Mouse (Mus musculus): ENCODE results near the gene Ak2. TPM values are rescaled to one million over a fixed set of nuclear protein-coding genes. Genes with fewer than 3 reads are reported as not detected.

The Ak2 gene
- polyA plus RNA-seq, 1 experiment from 2014 or later, result 129 TPM

DNA sequence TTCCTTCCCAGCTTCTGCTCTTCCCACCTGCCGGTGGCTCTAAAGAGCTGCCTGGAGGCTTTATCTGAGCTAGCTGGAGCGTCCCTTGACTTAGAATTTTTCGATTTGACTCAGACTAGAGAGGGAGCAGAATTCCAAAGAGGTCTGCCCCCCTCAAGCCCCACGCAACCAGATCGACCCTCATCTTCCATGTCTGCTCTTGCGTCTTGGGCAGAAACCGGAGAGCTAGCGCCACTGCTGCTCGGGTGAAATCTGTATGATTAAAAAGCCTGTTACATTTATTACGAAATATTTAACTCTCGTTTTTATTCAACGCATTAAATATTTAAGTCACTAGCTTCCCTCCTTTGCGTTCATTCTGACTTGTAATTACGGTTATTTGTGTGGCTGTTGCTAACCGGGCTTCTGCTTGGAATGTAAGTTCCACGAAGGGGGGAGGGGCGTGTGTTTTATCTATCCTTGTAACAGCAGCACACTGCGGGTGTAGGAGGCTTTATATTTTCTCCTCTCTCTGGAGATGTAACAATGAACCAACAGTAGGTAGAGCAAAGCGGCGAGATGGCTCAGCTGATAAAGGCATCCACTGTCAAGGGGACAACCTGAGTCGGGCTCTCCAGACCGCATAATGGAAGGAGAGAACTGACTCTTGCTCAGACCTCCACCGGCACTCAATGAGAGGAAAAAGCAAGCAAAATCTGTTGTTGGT, 57.7 kb downstream of the Ak2 start:
- Histone ChIP-seq H3K4me2 (ENCODE audit: low read length) (peak overlapping the region; percentile 98), H3K27ac (replicated peaks in 1 of 2; ENCODE audit: control insufficient read depth in 1 of 2, insufficient read depth in 1 of 2, low read depth in 2 of 2, low read length in 2 of 2) (peak overlapping the region; percentile 24 to 68), H3K9me3 (ENCODE audit: control insufficient read depth, low read length) (no peaks in the 10 kb centered on the region), H3K4me3 (ENCODE audit: control insufficient read depth in 1 of 2, insufficient read depth in 1 of 2, low read depth in 1 of 2, low read length in 2 of 2) (peak overlapping the region; percentile 60 to 66), H3K36me3 (ENCODE audit: control insufficient read depth, insufficient read depth, low read length) (no peaks in the 10 kb centered on the region), H3K9ac (ENCODE audit: low read length) (peak overlapping the region; percentile 75), H3K27me3 (ENCODE audit: control insufficient read depth, insufficient read depth, low read length) (peaks cover 30% of the 10 kb centered on the region), H3K4me1 (ENCODE audit: control insufficient read depth in 2 of 2, insufficient read depth in 2 of 2, low read length in 2 of 2) (peaks cover 7 to 14% of the 10 kb centered on the region in 2 experiments)
- WGBS, result 5% methylated on average over 23 of the region's 23 CpGs
- ATAC-seq (ENCODE audit: insufficient number of reproducible peaks, insufficient read depth, low FRiP score, low read depth), result no peak

DNA sequence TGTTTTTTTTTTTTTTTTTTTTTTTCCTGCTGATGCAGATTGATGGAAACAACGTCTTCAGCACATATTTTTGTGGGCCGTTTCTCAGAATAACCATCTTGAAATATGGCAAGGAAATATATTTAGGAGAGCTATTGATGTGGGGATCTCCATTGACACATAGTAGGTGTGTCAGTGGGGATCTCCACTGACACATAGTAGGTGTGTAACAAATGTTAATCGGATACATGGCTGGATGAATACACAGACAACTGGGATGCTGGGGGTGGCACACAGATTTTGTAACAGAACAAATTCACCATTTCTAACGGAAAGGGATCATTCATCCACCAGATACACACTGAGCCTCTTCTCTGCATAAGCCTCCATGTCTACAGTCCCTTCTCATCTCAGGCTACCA, 58.6 kb downstream of the Ak2 start:
- Histone ChIP-seq H3K4me1 (ENCODE audit: control insufficient read depth in 2 of 2, insufficient read depth in 2 of 2, low read length in 2 of 2) (peaks cover 7 to 14% of the 10 kb centered on the region in 2 experiments), H3K27me3 (ENCODE audit: control insufficient read depth, insufficient read depth, low read length) (peaks cover 30% of the 10 kb centered on the region), H3K9ac (ENCODE audit: low read length) (no peak overlapping the region), H3K4me3 (ENCODE audit: control insufficient read depth in 1 of 2, insufficient read depth in 1 of 2, low read depth in 1 of 2, low read length in 2 of 2) (no peak overlapping the region), H3K36me3 (ENCODE audit: control insufficient read depth, insufficient read depth, low read length) (no peaks in the 10 kb centered on the region), H3K27ac (replicated peaks in 1 of 2; ENCODE audit: control insufficient read depth in 1 of 2, insufficient read depth in 1 of 2, low read depth in 2 of 2, low read length in 2 of 2) (no peak overlapping the region), H3K4me2 (ENCODE audit: low read length) (no peak overlapping the region), H3K9me3 (ENCODE audit: control insufficient read depth, low read length) (no peaks in the 10 kb centered on the region)
- ATAC-seq (ENCODE audit: insufficient number of reproducible peaks, insufficient read depth, low FRiP score, low read depth), result no peak
- 76% methylated on average over 4 of the region's 4 CpGs for WGBS

DNA sequence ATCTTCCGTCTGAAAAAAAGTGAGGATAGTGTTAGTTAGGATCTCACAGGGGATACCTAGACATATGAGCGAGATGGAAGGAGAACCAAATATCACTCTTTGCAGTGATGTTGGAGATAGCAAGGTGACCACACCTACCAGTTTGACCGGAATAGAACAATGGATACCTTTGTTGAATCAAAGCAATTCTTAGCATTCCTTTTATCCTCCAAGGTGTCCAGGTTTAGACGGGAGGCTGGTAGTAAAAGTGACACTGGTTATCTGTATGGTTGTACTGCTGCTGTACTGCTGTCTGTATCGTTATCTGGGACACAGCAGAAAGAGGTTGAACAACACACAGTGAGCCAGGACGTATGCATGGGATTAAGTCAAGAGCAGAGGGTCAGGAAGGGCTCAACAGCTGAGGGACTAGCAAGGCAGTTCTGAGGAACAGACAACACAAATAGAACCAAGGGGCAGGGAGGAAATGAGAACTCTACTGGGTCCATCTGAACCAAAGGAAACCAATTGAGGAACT, 59.2 kb downstream of the Ak2 start:
- H3K4me1 ChIP-seq (ENCODE audit: control insufficient read depth in 2 of 2, insufficient read depth in 2 of 2, low read length in 2 of 2), result peaks cover 7 to 14% of the 10 kb centered on the region in 2 experiments
- H3K4me2 ChIP-seq (ENCODE audit: low read length), result no peak overlapping the region
- H3K4me3 ChIP-seq (ENCODE audit: control insufficient read depth in 1 of 2, insufficient read depth in 1 of 2, low read depth in 1 of 2, low read length in 2 of 2), result no peak overlapping the region
- peaks cover 30% of the 10 kb centered on the region for H3K27me3 ChIP-seq (ENCODE audit: control insufficient read depth, insufficient read depth, low read length)
- H3K27ac ChIP-seq (replicated peaks in 1 of 2; ENCODE audit: control insufficient read depth in 1 of 2, insufficient read depth in 1 of 2, low read depth in 2 of 2, low read length in 2 of 2), result no peak overlapping the region
- 41% methylated on average over 6 of the region's 6 CpGs for WGBS
- no peaks in the 10 kb centered on the region for H3K36me3 ChIP-seq (ENCODE audit: control insufficient read depth, insufficient read depth, low read length)
- no peaks in the 10 kb centered on the region for H3K9me3 ChIP-seq (ENCODE audit: control insufficient read depth, low read length)
- no peak for ATAC-seq (ENCODE audit: insufficient number of reproducible peaks, insufficient read depth, low FRiP score, low read depth)
- H3K9ac ChIP-seq (ENCODE audit: low read length), result no peak overlapping the region

DNA sequence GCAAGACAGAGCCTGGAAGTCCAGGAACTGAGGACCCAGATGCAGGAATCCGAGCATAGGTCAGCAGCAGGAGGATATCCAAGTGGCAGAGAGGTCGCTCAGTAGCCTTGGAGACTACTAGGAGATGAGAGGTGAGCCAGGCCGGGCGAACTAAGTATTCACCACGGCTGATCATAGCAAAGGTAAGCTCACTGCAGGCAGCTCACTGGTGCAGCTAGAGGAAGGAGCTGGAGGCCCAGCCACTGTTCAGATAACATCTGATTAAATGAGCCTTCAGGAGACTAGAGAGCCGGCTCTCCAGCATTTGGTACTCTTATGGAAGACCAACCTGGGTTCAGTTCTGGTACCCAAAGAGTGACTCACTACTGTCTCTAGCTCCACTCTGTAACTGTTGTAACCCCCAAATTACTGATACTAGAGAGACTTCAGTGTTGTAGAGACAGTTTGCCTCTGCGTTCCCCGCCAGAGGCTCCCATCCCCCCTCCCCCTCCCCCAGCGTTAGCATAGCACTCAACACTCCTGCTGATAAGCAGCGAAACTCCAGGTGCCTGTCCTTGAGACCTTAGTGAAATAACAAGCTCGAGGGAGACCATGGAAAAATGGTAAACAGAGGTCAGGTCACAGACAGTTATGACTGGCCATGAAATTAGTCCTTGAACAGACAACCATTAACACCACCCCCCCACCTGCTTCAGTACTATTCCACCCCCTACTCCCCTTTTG, 59.9 kb downstream of the Ak2 start:
- no peak overlapping the region for H3K4me3 ChIP-seq (ENCODE audit: control insufficient read depth in 1 of 2, insufficient read depth in 1 of 2, low read depth in 1 of 2, low read length in 2 of 2)
- H3K9ac ChIP-seq (ENCODE audit: low read length), result no peak overlapping the region
- H3K9me3 ChIP-seq (ENCODE audit: control insufficient read depth, low read length), result no peaks in the 10 kb centered on the region
- no peaks in the 10 kb centered on the region for H3K36me3 ChIP-seq (ENCODE audit: control insufficient read depth, insufficient read depth, low read length)
- ATAC-seq (ENCODE audit: insufficient number of reproducible peaks, insufficient read depth, low FRiP score, low read depth), result no peak
- WGBS, result 13% methylated on average over 11 of the region's 11 CpGs
- H3K27ac ChIP-seq (replicated peaks in 1 of 2; ENCODE audit: control insufficient read depth in 1 of 2, insufficient read depth in 1 of 2, low read depth in 2 of 2, low read length in 2 of 2), result no peak overlapping the region
- no peak overlapping the region for H3K4me2 ChIP-seq (ENCODE audit: low read length)
- H3K4me1 ChIP-seq (ENCODE audit: control insufficient read depth in 2 of 2, insufficient read depth in 2 of 2, low read length in 2 of 2), result peaks cover 7 to 14% of the 10 kb centered on the region in 2 experiments
- peaks cover 23% of the 10 kb centered on the region for H3K27me3 ChIP-seq (ENCODE audit: control insufficient read depth, insufficient read depth, low read length)

DNA sequence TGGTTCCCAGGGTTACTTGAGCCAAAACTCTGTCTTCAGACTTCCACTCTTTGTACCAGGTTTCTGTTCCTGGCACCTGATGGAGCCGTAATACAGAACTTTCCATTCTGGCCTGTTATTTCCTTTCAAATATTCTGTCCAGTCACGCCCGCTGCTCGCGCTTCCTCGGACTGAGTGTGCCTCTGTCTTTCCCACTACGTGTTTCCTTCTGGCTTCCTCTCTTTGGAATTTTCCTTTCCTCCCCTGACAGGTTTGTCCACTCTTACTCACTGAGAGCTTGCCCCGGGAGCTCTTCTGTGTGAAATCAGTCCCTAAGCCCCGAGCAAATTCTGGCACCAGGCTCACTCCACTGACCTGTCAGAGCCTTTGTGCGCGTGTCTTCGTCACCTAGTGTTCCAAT, 63.0 kb downstream of the Ak2 start:
- H3K4me2 ChIP-seq (ENCODE audit: low read length), result no peak overlapping the region
- H3K9me3 ChIP-seq (ENCODE audit: control insufficient read depth, low read length), result no peaks in the 10 kb centered on the region
- H3K36me3 ChIP-seq (ENCODE audit: control insufficient read depth, insufficient read depth, low read length), result no peaks in the 10 kb centered on the region
- ATAC-seq (ENCODE audit: insufficient number of reproducible peaks, insufficient read depth, low FRiP score, low read depth), result no peak
- H3K4me1 ChIP-seq (ENCODE audit: control insufficient read depth in 2 of 2, insufficient read depth in 2 of 2, low read length in 2 of 2), result peaks cover 5 to 20% of the 10 kb centered on the region in 2 experiments
- no peak overlapping the region for H3K9ac ChIP-seq (ENCODE audit: low read length)
- no peak overlapping the region for H3K4me3 ChIP-seq (ENCODE audit: control insufficient read depth in 1 of 2, insufficient read depth in 1 of 2, low read depth in 1 of 2, low read length in 2 of 2)
- WGBS, result 70% methylated on average over 12 of the region's 12 CpGs
- peaks cover 9% of the 10 kb centered on the region; the same call in 1 of the 2 replicates for H3K27me3 ChIP-seq (ENCODE audit: control insufficient read depth, insufficient read depth, low read length)
- no peak overlapping the region for H3K27ac ChIP-seq (replicated peaks in 1 of 2; ENCODE audit: control insufficient read depth in 1 of 2, insufficient read depth in 1 of 2, low read depth in 2 of 2, low read length in 2 of 2)

DNA sequence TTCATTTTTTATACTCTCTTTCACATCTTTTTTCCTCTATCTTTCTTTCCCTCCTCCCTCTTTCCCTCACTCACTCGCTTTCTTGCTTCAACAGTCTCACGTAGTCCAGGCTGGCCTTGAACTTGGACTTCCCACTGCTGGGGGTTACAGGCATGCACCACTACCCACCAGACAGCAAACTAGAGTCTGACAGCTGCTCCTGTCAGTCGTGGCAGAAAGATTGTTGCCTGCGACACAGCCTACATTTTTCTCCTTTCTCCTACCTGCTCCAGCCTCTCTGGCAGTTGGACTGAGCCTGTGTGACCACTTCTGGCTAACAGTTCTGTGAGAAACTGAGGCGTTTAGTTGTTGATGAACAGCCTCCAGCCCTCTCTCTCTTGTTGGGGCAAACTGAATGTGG, 63.8 kb downstream of the Ak2 start:
- Histone ChIP-seq H3K9ac (ENCODE audit: low read length) (no peak overlapping the region), H3K27me3 (ENCODE audit: control insufficient read depth, insufficient read depth, low read length) (peaks cover 6% of the 10 kb centered on the region; the same call in 1 of the 2 replicates), H3K4me1 (ENCODE audit: control insufficient read depth in 2 of 2, insufficient read depth in 2 of 2, low read length in 2 of 2) (peaks cover 5 to 24% of the 10 kb centered on the region in 2 experiments), H3K36me3 (ENCODE audit: control insufficient read depth, insufficient read depth, low read length) (no peaks in the 10 kb centered on the region), H3K4me2 (ENCODE audit: low read length) (no peak overlapping the region), H3K27ac (replicated peaks in 1 of 2; ENCODE audit: control insufficient read depth in 1 of 2, insufficient read depth in 1 of 2, low read depth in 2 of 2, low read length in 2 of 2) (no peak overlapping the region), H3K4me3 (ENCODE audit: control insufficient read depth in 1 of 2, insufficient read depth in 1 of 2, low read depth in 1 of 2, low read length in 2 of 2) (no peak overlapping the region), H3K9me3 (ENCODE audit: control insufficient read depth, low read length) (no peaks in the 10 kb centered on the region)
- WGBS, result 78% methylated on average over 5 of the region's 5 CpGs
- no peak for ATAC-seq (ENCODE audit: insufficient number of reproducible peaks, insufficient read depth, low FRiP score, low read depth)

DNA sequence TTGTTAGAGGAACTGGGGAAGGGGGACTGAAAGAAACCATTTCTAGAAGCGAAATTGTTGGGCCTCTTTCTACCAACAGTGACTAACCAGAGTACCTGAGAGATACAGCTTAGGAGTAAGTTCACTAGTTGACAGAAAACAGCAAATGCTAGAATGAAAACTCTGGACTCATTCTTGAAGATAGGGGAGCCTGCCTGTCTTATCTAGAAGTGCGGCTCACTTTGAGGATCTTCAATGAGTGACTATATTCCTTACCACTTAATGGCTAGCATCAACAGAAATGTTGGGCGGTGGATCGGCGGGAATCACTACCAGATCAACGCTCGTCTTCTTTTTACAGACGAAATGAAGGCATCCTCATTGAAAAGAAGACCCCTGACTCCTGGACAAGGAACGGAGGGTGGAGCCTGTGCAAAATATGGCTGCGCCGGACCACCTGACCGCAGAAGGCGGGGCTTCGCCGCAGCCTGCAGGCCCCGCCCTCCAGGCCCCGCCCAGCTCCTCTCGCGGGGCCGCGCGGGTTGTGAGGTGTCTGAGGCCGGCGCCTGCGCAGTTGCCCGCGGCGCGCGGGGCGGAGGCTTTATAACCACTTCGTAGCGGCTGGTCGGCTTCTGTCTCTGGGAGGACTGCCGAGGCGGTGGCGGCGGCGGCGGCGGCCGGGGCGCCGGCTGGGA, 65.9 kb downstream of the Ak2 start:
- 4% methylated on average over 34 of the region's 44 CpGs for WGBS
- H3K4me3 ChIP-seq (ENCODE audit: control insufficient read depth in 1 of 2, insufficient read depth in 1 of 2, low read depth in 1 of 2, low read length in 2 of 2), result peak overlapping the region; percentile 88 to 91
- no peaks in the 10 kb centered on the region for H3K27me3 ChIP-seq (ENCODE audit: control insufficient read depth, insufficient read depth, low read length)
- peak; percentile 96 for ATAC-seq (ENCODE audit: insufficient number of reproducible peaks, insufficient read depth, low FRiP score, low read depth)
- peak overlapping the region; percentile 91 for H3K9ac ChIP-seq (ENCODE audit: low read length)
- H3K36me3 ChIP-seq (ENCODE audit: control insufficient read depth, insufficient read depth, low read length), result no peaks in the 10 kb centered on the region
- H3K4me1 ChIP-seq (ENCODE audit: control insufficient read depth in 2 of 2, insufficient read depth in 2 of 2, low read length in 2 of 2), result peaks cover 0 to 10% of the 10 kb centered on the region in 2 experiments; a peak in 2 of 4 replicates
- peak overlapping the region; percentile 34 to 85; a peak in 3 of 4 replicates for H3K27ac ChIP-seq (replicated peaks in 1 of 2; ENCODE audit: control insufficient read depth in 1 of 2, insufficient read depth in 1 of 2, low read depth in 2 of 2, low read length in 2 of 2)
- H3K4me2 ChIP-seq (ENCODE audit: low read length), result peak overlapping the region; percentile 100
- no peaks in the 10 kb centered on the region for H3K9me3 ChIP-seq (ENCODE audit: control insufficient read depth, low read length)

Data from heart, embryonic 14.5 days (tissue).